Mouse (Mus musculus) ES-Bruce4 (cell line): ENCODE measurements around the gene Gp2.

Source experiments
- CTCF ChIP-seq: IDR thresholded peaks from one replicate; pipeline ENCODE4 v1.8.1; 2011; ENCODE audit warnings: low read depth, low read length
- EP300 ChIP-seq: IDR thresholded peaks from 2 replicates; pipeline ENCODE4 v1.6.1; 2011; ENCODE audit warnings: low read depth, low read length; ENCODE audit not compliant: insufficient read depth

GRCm38 (mm10) chr7:119420730-119421129, 38.4 kb downstream of the Gp2 start:
- TF ChIP-seq EP300, result no peak
- no peak for TF ChIP-seq CTCF
